Mouse (Mus musculus) natural killer cell, adult 2 months (primary cell): ENCODE data around the gene Rtcb.

Experiments
- DNase-seq, 2 experiments: peaks; one replicate each; pipeline ENCODE4 v3.0.0; 2022; ENCODE audit warnings: low spot score in 2 of 2

The Rtcb gene

GRCm38 (mm10) chr10:85957464-85957950 lies at the start of gene Rtcb:
Gene Rtcb (minus strand): TSS chr10:85957823.
- DNase-seq, result peak; percentile 89 to 94

GRCm38 (mm10) chr10:86006455-86006854 lies 48.8 kb upstream of the Rtcb start:
- DNase-seq, result no peak

GRCm38 (mm10) chr10:86000447-86000846 lies 42.8 kb upstream of the Rtcb start:
- DNase-seq, result no peak

- DNase-seq, result no peak
Observed at GRCm38 (mm10) chr10:85994543-85995104, 37.0 kb upstream of the Rtcb start.

GRCm38 (mm10) chr10:85993836-85994235 lies 36.2 kb upstream of the Rtcb start:
- DNase-seq, result no peak

GRCm38 (mm10) chr10:85992412-85992811 lies 34.8 kb upstream of the Rtcb start:
- DNase-seq, result no peak

GRCm38 (mm10) chr10:85989412-85990115 lies 31.9 kb upstream of the Rtcb start:
- no peak for DNase-seq

- no peak for DNase-seq
Observed at GRCm38 (mm10) chr10:85972915-85973314, 15.3 kb upstream of the Rtcb start.

- DNase-seq, result no peak
Observed at GRCm38 (mm10) chr10:85971826-85972225, 14.2 kb upstream of the Rtcb start.

- DNase-seq, result no peak
Observed at GRCm38 (mm10) chr10:85969894-85970620, 12.4 kb upstream of the Rtcb start.

GRCm38 (mm10) chr10:85968731-85969130 lies 11.1 kb upstream of the Rtcb start:
- DNase-seq, result no peak

- DNase-seq, result peak; percentile 46 to 73
Observed at GRCm38 (mm10) chr10:85968157-85968634, 10.6 kb upstream of the Rtcb start.

GRCm38 (mm10) chr10:85967411-85968156 lies 10.0 kb upstream of the Rtcb start:
- DNase-seq, result no peak

GRCm38 (mm10) chr10:85966476-85966875 lies 8.9 kb upstream of the Rtcb start:
- no peak for DNase-seq

GRCm38 (mm10) chr10:85964316-85964715 lies 6.7 kb upstream of the Rtcb start:
- no peak for DNase-seq

- DNase-seq, result no peak
Observed at GRCm38 (mm10) chr10:85962897-85963296, 5.3 kb upstream of the Rtcb start.

GRCm38 (mm10) chr10:85956871-85957419 lies 678 bp downstream of the Rtcb start:
- no peak for DNase-seq

- DNase-seq, result no peak
Observed at GRCm38 (mm10) chr10:85954429-85954828, 3.2 kb downstream of the Rtcb start.

- peak; percentile 10 to 21 for DNase-seq
Observed at GRCm38 (mm10) chr10:85953401-85953800, 4.2 kb downstream of the Rtcb start.

GRCm38 (mm10) chr10:85951765-85952443 lies 5.7 kb downstream of the Rtcb start:
- DNase-seq, result peak in 1 of 2 experiments; percentile 46
